Mouse (Mus musculus) E14TG2a.4 (cell line): ENCODE measurements around the gene Antxr1.

ENCODE experiments used
- H3K27me3 ChIP-seq: 2 replicates; pipeline ENCODE4 v1.6.1; 2014; ENCODE audit warnings: low read length, control low read depth; ENCODE audit not compliant: insufficient read depth
- H3K36me3 ChIP-seq: 2 replicates; pipeline ENCODE4 v1.6.1; 2014; ENCODE audit warnings: low read length, control low read depth; ENCODE audit not compliant: insufficient read depth
- H3K4me1 ChIP-seq: replicated peaks from 2 replicates; pipeline ENCODE4 v1.6.1; 2014; ENCODE audit warnings: low read depth, low read length, control low read depth
- H3K4me3 ChIP-seq: replicated peaks from 2 replicates; pipeline ENCODE4 v1.5.1; 2014; ENCODE audit warnings: mild to moderate bottlenecking, low read length
- H3K9me3 ChIP-seq: 2 replicates; pipeline ENCODE4 v1.6.1; 2014; ENCODE audit warnings: low read length, control low read depth
- CTCF ChIP-seq: conservative IDR thresholded peaks from 2 replicates; pipeline ENCODE4 v1.5.1; 2014; ENCODE audit warnings: low read length
- NANOG ChIP-seq: IDR thresholded peaks from 2 replicates; pipeline ENCODE4 v1.6.1; 2014; ENCODE audit warnings: borderline replicate concordance, low read length, mixed read lengths
- POU5F1 ChIP-seq: IDR thresholded peaks from 2 replicates; pipeline ENCODE4 v1.6.1; 2014; ENCODE audit warnings: low read length, borderline replicate concordance

Gene Antxr1

GRCm38 (mm10) chr6:87088356-87088755 is 247.3 kb downstream of the Antxr1 start:
- peaks cover 50% of the 10 kb centered on the region for H3K36me3 ChIP-seq
- no peaks in the 10 kb centered on the region for H3K4me1 ChIP-seq
- TF ChIP-seq NANOG (no peak), CTCF (no peak), POU5F1 (no peak)
- no peak overlapping the region for H3K4me3 ChIP-seq
- H3K9me3 ChIP-seq = no peaks in the 10 kb centered on the region
- H3K27me3 ChIP-seq = no peaks in the 10 kb centered on the region

GRCm38 (mm10) chr6:87085026-87085425 is 250.6 kb downstream of the Antxr1 start:
- TF ChIP-seq NANOG = no peak
- TF ChIP-seq CTCF = no peak
- no peak for TF ChIP-seq POU5F1
- Histone ChIP-seq H3K4me1 (no peaks in the 10 kb centered on the region), H3K27me3 (no peaks in the 10 kb centered on the region), H3K36me3 (peaks cover 64% of the 10 kb centered on the region), H3K9me3 (no peaks in the 10 kb centered on the region), H3K4me3 (no peak overlapping the region)
